Mouse (Mus musculus) lung, postnatal 25 days (tissue): ENCODE results near the gene A930004D18Rik.
A peak's percentile ranks its signal among the peaks of the same experiment; 100 is the strongest.

Source experiments
- DNase-seq: peaks from one replicate; pipeline ENCODE4 v3.0.0; 2022; ENCODE audit warnings: low spot score

Gene A930004D18Rik

GRCm38 (mm10) chr2:18037491-18037890 lies at the start of gene A930004D18Rik:
TSS of gene A930004D18Rik (minus strand) at chr2:18037737.
- no peak for DNase-seq

- DNase-seq, result no peak
Observed at GRCm38 (mm10) chr2:18080182-18080860, 42.8 kb upstream of the A930004D18Rik start.

- DNase-seq, result no peak
Observed at GRCm38 (mm10) chr2:18071947-18072346, 34.4 kb upstream of the A930004D18Rik start.

- no peak for DNase-seq
Observed at GRCm38 (mm10) chr2:18068071-18068796, 30.7 kb upstream of the A930004D18Rik start.

- no peak for DNase-seq
Observed at GRCm38 (mm10) chr2:18066436-18066835, 28.9 kb upstream of the A930004D18Rik start.

- DNase-seq, result no peak
Observed at GRCm38 (mm10) chr2:18065708-18066030, 28.1 kb upstream of the A930004D18Rik start.

- peak; percentile 57 for DNase-seq
Observed at GRCm38 (mm10) chr2:18064941-18065707, 27.6 kb upstream of the A930004D18Rik start.

GRCm38 (mm10) chr2:18064356-18064858 lies 26.9 kb upstream of the A930004D18Rik start:
- peak; percentile 92 for DNase-seq

GRCm38 (mm10) chr2:18063763-18064251 lies 26.3 kb upstream of the A930004D18Rik start:
- DNase-seq, result peak; percentile 66

- DNase-seq, result no peak
Observed at GRCm38 (mm10) chr2:18060396-18060795, 22.9 kb upstream of the A930004D18Rik start.

- no peak for DNase-seq
Observed at GRCm38 (mm10) chr2:18059891-18060290, 22.4 kb upstream of the A930004D18Rik start.

GRCm38 (mm10) chr2:18059063-18059462 lies 21.5 kb upstream of the A930004D18Rik start:
- no peak for DNase-seq

GRCm38 (mm10) chr2:18058146-18058708 lies 20.7 kb upstream of the A930004D18Rik start:
- DNase-seq, result no peak

- DNase-seq, result peak; percentile 67
Observed at GRCm38 (mm10) chr2:18057336-18058145, 20.0 kb upstream of the A930004D18Rik start.

GRCm38 (mm10) chr2:18056786-18057255 lies 19.3 kb upstream of the A930004D18Rik start:
- DNase-seq, result peak; percentile 98

- peak; percentile 95 for DNase-seq
Observed at GRCm38 (mm10) chr2:18055929-18056785, 18.6 kb upstream of the A930004D18Rik start.

- DNase-seq, result no peak
Observed at GRCm38 (mm10) chr2:18055016-18055928, 17.7 kb upstream of the A930004D18Rik start, which contains the start of gene Mllt10. TSS of gene Mllt10 (plus strand) at chr2:18055237.

GRCm38 (mm10) chr2:18053951-18054530 lies 16.5 kb upstream of the A930004D18Rik start:
- no peak for DNase-seq
